Mouse (Mus musculus): ENCODE data around the gene Tshz2. TPM values are rescaled to one million over a fixed set of nuclear protein-coding genes. Genes with fewer than 3 reads are reported as not detected.

Tshz2 gene
- polyA plus RNA-seq, 1 experiment from 2014 or later: 2.5 TPM

- Histone ChIP-seq H3K4me3 (ENCODE audit: low read depth, low read length) (no peak overlapping the region), H3K36me3 (ENCODE audit: control insufficient read depth, insufficient read depth, low read length) (no peaks in the 10 kb centered on the region), H3K4me1 (replicated peaks; ENCODE audit: control insufficient read depth, insufficient read depth, low read length) (0 out of 2 replicates have a peak, but pooled peaks cover 4% of the 10 kb centered on the region), H3K4me2 (ENCODE audit: low read depth, low read length, severe bottlenecking) (no peak overlapping the region), H3K27me3 (ENCODE audit: control insufficient read depth, insufficient read depth, low read length) (no peaks in the 10 kb centered on the region), H3K9ac (ENCODE audit: low read length) (no peak overlapping the region), H3K27ac (ENCODE audit: low read depth, low read length) (no peak overlapping the region), H3K9me3 (ENCODE audit: control insufficient read depth, low read length) (no peaks in the 10 kb centered on the region; the same call in 1 of the 2 replicates)
- DNase-seq (ENCODE audit: low spot score) (no peak), ATAC-seq (replicated peaks; ENCODE audit: low FRiP score) (no peak)
- WGBS: 87% methylated on average over 8 of the region's 8 CpGs
Observed at GRCm38 (mm10) chr2:169962776-169963175, 330.0 kb downstream of the Tshz2 start.

GRCm38 (mm10) chr2:169970481-169970880, 337.7 kb downstream of the Tshz2 start:
- no peaks in the 10 kb centered on the region for H3K4me1 ChIP-seq (replicated peaks; ENCODE audit: control insufficient read depth, insufficient read depth, low read length)
- H3K36me3 ChIP-seq (ENCODE audit: control insufficient read depth, insufficient read depth, low read length): no peaks in the 10 kb centered on the region
- H3K9ac ChIP-seq (ENCODE audit: low read length): no peak overlapping the region
- DNase-seq (ENCODE audit: low spot score) (no peak), ATAC-seq (replicated peaks; ENCODE audit: low FRiP score) (no peak)
- peaks cover 4% of the 10 kb centered on the region; the same call in 1 of the 2 replicates for H3K9me3 ChIP-seq (ENCODE audit: control insufficient read depth, low read length)
- H3K27me3 ChIP-seq (ENCODE audit: control insufficient read depth, insufficient read depth, low read length): no peaks in the 10 kb centered on the region
- H3K4me2 ChIP-seq (ENCODE audit: low read depth, low read length, severe bottlenecking): no peak overlapping the region
- 94% methylated on average over 6 of the region's 6 CpGs for WGBS
- H3K27ac ChIP-seq (ENCODE audit: low read depth, low read length): no peak overlapping the region
- H3K4me3 ChIP-seq (ENCODE audit: low read depth, low read length): no peak overlapping the region

DNA sequence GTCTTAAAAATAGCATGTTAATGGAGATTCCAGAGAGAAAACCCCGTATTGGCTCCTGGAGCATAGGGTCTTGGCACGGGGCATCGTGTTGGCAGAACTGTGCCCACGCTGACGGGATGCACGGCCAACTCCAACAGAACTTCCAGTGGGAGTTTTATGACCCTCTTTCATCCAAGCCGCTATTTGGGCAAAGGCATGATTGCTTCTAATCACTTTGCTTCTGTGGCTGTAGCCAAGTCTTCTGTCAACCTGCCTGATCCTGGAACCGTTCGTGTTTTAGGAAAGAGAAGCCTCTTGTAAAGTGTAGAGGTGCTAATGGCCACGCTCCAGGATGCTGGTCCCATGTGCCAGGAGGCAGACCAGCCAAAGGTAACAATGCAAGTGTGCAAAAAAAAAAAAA, 350.1 kb downstream of the Tshz2 start:
- Histone ChIP-seq H3K4me3 (ENCODE audit: low read depth, low read length) (no peak overlapping the region), H3K9ac (ENCODE audit: low read length) (no peak overlapping the region), H3K4me2 (ENCODE audit: low read depth, low read length, severe bottlenecking) (no peak overlapping the region), H3K36me3 (ENCODE audit: control insufficient read depth, insufficient read depth, low read length) (no peaks in the 10 kb centered on the region), H3K27ac (ENCODE audit: low read depth, low read length) (no peak overlapping the region), H3K9me3 (ENCODE audit: control insufficient read depth, low read length) (no peaks in the 10 kb centered on the region), H3K4me1 (replicated peaks; ENCODE audit: control insufficient read depth, insufficient read depth, low read length) (no peaks in the 10 kb centered on the region), H3K27me3 (ENCODE audit: control insufficient read depth, insufficient read depth, low read length) (no peaks in the 10 kb centered on the region)
- 94% methylated on average over 10 of the region's 10 CpGs for WGBS
- no peak for DNase-seq (ENCODE audit: low spot score)
- no peak for ATAC-seq (replicated peaks; ENCODE audit: low FRiP score)

DNA sequence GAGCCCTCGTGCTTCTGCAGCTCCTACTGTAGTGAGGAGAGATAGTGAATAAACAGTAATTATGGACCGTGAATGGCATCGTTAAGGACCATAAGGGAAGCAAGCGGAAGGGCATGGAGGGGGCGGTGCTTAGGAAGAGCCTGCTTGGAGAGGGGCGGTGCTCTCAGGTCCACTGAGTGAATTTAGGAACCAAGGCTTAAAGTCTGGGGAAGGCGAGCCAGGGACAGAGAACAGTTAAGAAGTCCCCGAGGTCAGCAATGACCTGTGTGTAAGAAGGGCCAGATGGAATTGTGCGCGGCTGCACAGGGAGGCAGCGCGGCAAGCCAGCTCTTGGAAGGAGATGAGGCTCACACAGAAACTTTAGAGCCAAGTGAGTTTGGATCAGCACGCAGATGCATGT, 354.4 kb downstream of the Tshz2 start:
- 67% methylated on average over 13 of the region's 13 CpGs for WGBS
- Histone ChIP-seq H3K4me2 (ENCODE audit: low read depth, low read length, severe bottlenecking) (no peak overlapping the region), H3K4me3 (ENCODE audit: low read depth, low read length) (no peak overlapping the region), H3K9me3 (ENCODE audit: control insufficient read depth, low read length) (no peaks in the 10 kb centered on the region), H3K9ac (ENCODE audit: low read length) (no peak overlapping the region), H3K4me1 (replicated peaks; ENCODE audit: control insufficient read depth, insufficient read depth, low read length) (no peaks in the 10 kb centered on the region), H3K36me3 (ENCODE audit: control insufficient read depth, insufficient read depth, low read length) (no peaks in the 10 kb centered on the region), H3K27me3 (ENCODE audit: control insufficient read depth, insufficient read depth, low read length) (no peaks in the 10 kb centered on the region), H3K27ac (ENCODE audit: low read depth, low read length) (no peak overlapping the region)
- DNase-seq (ENCODE audit: low spot score) (peak; percentile 39), ATAC-seq (replicated peaks; ENCODE audit: low FRiP score) (no peak)

DNA sequence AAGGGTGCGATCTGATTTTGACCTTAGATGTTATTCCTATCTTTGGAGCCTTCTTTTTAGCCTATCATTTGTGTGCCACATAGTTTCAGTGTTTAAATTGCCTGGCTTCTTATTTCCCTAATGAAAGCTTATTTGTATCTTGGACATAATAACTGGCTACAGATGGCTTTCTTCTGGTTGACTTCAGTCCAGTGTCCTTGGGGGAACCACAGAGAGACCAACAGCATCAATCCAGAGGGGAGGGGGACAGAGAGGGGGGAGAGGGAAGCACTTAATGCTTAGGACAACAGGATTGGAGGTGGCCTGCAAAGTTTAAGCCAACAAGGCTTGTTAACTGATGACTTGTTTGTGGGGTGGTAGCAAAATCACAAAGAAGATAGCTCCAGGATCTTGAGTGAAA, 356.4 kb downstream of the Tshz2 start:
- Histone ChIP-seq H3K27me3 (ENCODE audit: control insufficient read depth, insufficient read depth, low read length) (no peaks in the 10 kb centered on the region), H3K4me2 (ENCODE audit: low read depth, low read length, severe bottlenecking) (no peak overlapping the region), H3K36me3 (ENCODE audit: control insufficient read depth, insufficient read depth, low read length) (no peaks in the 10 kb centered on the region), H3K4me1 (replicated peaks; ENCODE audit: control insufficient read depth, insufficient read depth, low read length) (no peaks in the 10 kb centered on the region), H3K27ac (ENCODE audit: low read depth, low read length) (no peak overlapping the region), H3K4me3 (ENCODE audit: low read depth, low read length) (no peak overlapping the region), H3K9ac (ENCODE audit: low read length) (no peak overlapping the region), H3K9me3 (ENCODE audit: control insufficient read depth, low read length) (no peaks in the 10 kb centered on the region)
- ATAC-seq (replicated peaks; ENCODE audit: low FRiP score) (no peak), DNase-seq (ENCODE audit: low spot score) (no peak)
- 93% methylated on average over 1 of the region's 1 CpGs for WGBS

GRCm38 (mm10) chr2:169990991-169991390, 358.2 kb downstream of the Tshz2 start:
- Histone ChIP-seq H3K9ac (ENCODE audit: low read length) (no peak overlapping the region), H3K9me3 (ENCODE audit: control insufficient read depth, low read length) (no peaks in the 10 kb centered on the region), H3K4me2 (ENCODE audit: low read depth, low read length, severe bottlenecking) (no peak overlapping the region), H3K27me3 (ENCODE audit: control insufficient read depth, insufficient read depth, low read length) (no peaks in the 10 kb centered on the region), H3K27ac (ENCODE audit: low read depth, low read length) (no peak overlapping the region), H3K4me1 (replicated peaks; ENCODE audit: control insufficient read depth, insufficient read depth, low read length) (0 out of 2 replicates have a peak, but pooled peaks cover 4% of the 10 kb centered on the region), H3K4me3 (ENCODE audit: low read depth, low read length) (no peak overlapping the region), H3K36me3 (ENCODE audit: control insufficient read depth, insufficient read depth, low read length) (no peaks in the 10 kb centered on the region)
- no peak for DNase-seq (ENCODE audit: low spot score)
- ATAC-seq (replicated peaks; ENCODE audit: low FRiP score): no peak
- 88% methylated on average over 7 of the region's 7 CpGs for WGBS

DNA sequence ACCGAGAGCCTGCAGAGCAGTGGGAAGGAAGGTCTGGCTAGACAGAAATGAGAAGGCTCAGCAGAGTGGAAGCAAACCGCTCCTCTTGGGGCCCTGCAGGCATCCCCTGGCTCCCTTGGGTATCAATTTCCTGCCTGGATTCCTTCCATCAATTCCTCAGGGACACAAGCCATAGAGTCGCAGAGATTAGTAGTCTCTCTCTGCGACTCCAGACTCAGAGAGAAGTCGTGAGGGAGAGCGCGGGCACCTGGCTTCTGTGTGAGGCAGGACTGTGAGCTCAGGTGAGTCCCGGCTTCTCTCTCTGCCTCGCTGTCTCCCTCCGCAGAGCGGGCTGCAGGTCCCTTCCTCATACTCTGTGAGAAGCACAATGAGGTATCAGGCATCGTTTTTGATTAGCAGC, 363.2 kb downstream of the Tshz2 start:
- H3K27ac ChIP-seq (ENCODE audit: low read depth, low read length): no peak overlapping the region
- H3K27me3 ChIP-seq (ENCODE audit: control insufficient read depth, insufficient read depth, low read length): no peaks in the 10 kb centered on the region
- H3K36me3 ChIP-seq (ENCODE audit: control insufficient read depth, insufficient read depth, low read length): no peaks in the 10 kb centered on the region
- H3K4me3 ChIP-seq (ENCODE audit: low read depth, low read length): no peak overlapping the region
- peaks cover 21% of the 10 kb centered on the region for H3K4me1 ChIP-seq (replicated peaks; ENCODE audit: control insufficient read depth, insufficient read depth, low read length)
- no peaks in the 10 kb centered on the region for H3K9me3 ChIP-seq (ENCODE audit: control insufficient read depth, low read length)
- ATAC-seq (replicated peaks; ENCODE audit: low FRiP score): no peak
- WGBS: 44% methylated on average over 12 of the region's 12 CpGs
- DNase-seq (ENCODE audit: low spot score): no peak
- no peak overlapping the region for H3K4me2 ChIP-seq (ENCODE audit: low read depth, low read length, severe bottlenecking)
- no peak overlapping the region for H3K9ac ChIP-seq (ENCODE audit: low read length)

DNA sequence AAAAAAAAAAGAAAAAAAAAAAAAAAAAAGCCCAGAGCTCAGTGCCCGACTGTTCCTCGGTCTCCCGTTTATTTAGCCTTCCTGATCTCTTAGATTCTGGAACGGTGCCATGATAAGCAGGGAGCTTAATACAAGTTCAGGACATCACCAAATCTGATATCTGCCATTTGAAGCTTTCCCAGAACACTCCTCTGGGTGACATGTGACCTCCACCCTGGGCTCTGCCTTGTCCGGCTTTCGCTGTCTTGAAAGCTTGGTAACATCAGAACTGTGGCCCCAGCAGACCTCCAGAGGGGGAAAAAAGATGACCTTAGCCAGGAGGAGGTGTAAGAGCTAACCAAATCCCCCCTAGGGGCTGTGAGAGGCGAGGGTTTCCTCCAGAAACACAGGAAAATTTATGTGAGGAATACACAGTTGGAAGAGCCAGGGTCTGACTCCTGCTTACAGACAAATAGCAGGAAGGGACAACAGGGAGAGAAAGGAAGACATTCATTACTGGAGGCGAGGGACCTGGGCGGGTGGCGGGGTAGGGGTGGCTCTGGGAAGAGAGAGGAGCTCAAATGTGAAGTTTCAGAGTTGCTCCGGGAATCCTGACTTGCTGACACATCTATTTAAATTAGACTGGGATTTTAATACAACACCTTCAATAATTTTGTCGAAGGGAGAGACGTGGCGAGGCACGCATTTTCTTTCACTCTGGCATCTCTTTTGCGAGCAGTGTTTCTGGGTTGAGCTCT, 363.9 kb downstream of the Tshz2 start:
- Histone ChIP-seq H3K27ac (ENCODE audit: low read depth, low read length) (no peak overlapping the region), H3K9me3 (ENCODE audit: control insufficient read depth, low read length) (no peaks in the 10 kb centered on the region), H3K27me3 (ENCODE audit: control insufficient read depth, insufficient read depth, low read length) (no peaks in the 10 kb centered on the region), H3K4me3 (ENCODE audit: low read depth, low read length) (no peak overlapping the region), H3K4me2 (ENCODE audit: low read depth, low read length, severe bottlenecking) (no peak overlapping the region), H3K4me1 (replicated peaks; ENCODE audit: control insufficient read depth, insufficient read depth, low read length) (peaks cover 21% of the 10 kb centered on the region), H3K36me3 (ENCODE audit: control insufficient read depth, insufficient read depth, low read length) (no peaks in the 10 kb centered on the region), H3K9ac (ENCODE audit: low read length) (no peak overlapping the region; the same call in 1 of the 2 replicates)
- ATAC-seq (replicated peaks; ENCODE audit: low FRiP score) (no peak), DNase-seq (ENCODE audit: low spot score) (no peak)
- 64% methylated on average over 16 of the region's 16 CpGs for WGBS
